Mouse (Mus musculus): ENCODE measurements at regions not wholly inside any gene's neighbourhood (a gene's known extent, or its start where the extent isn't known, plus 50 kb on each side); places are given as distances from the start of the nearest gene placed in this dataset.

GRCm38 (mm10) chr15:41977649-41978231 is 1843.6 kb downstream of the 9330182O14Rik start:
- TF ChIP-seq CTCF (conservative IDR thresholded peaks at IDR 0.05; ENCODE audit: low read length) (no peak), NANOG (IDR thresholded peaks at IDR 0.05; ENCODE audit: borderline replicate concordance, low read length) (no peak), POU5F1 (IDR thresholded peaks at IDR 0.05; ENCODE audit: borderline replicate concordance, low read length) (no peak)
